Mouse (Mus musculus) intestine, postnatal 0 days (tissue): ENCODE results near the gene Cxcl3. TPM values are rescaled to one million over a fixed set of nuclear protein-coding genes. Genes with fewer than 3 reads are reported as not detected.
A peak's percentile ranks its signal among the peaks of the same experiment; 100 is the strongest.

Source experiments
- ATAC-seq: fragments of 200-750 bp; cut with Nextera tagmentation; 2 replicates; pipeline ENCODE4 v1.8.0; 2017; ENCODE audit warnings: mild to moderate bottlenecking, moderate TSS enrichment, moderate library complexity
- H3K27ac ChIP-seq: fragments of 300-500 bp; sonication (generic); 2 replicates; pipeline ENCODE4 v1.5.1; 2014; ENCODE audit warnings: mild to moderate bottlenecking, low read depth, low read length, moderate library complexity
- H3K27me3 ChIP-seq: fragments of 300-500 bp; sonication (generic); replicated peaks from 2 replicates; pipeline ENCODE4 v1.6.1; 2014; ENCODE audit warnings: low read length, mixed read lengths; ENCODE audit not compliant: control insufficient read depth, insufficient read depth
- H3K36me3 ChIP-seq: fragments of 300-500 bp; sonication (generic); 2 replicates; pipeline ENCODE4 v1.6.1; 2014; ENCODE audit warnings: mild to moderate bottlenecking, moderate library complexity; ENCODE audit not compliant: control insufficient read depth, insufficient read depth
- H3K4me1 ChIP-seq: fragments of 300-500 bp; sonication (generic); replicated peaks from 2 replicates; pipeline ENCODE4 v1.6.1; 2014; ENCODE audit warnings: antibody characterized with exemption, low read length, mixed read lengths; ENCODE audit not compliant: control insufficient read depth, insufficient read depth
- H3K4me2 ChIP-seq: fragments of 300-500 bp; sonication (generic); replicated peaks from 2 replicates; pipeline ENCODE4 v1.6.1; 2014; ENCODE audit warnings: low read depth, mild to moderate bottlenecking, moderate library complexity
- H3K4me3 ChIP-seq: fragments of 300-500 bp; sonication (generic); 2 replicates; pipeline ENCODE4 v1.5.1; 2014; ENCODE audit warnings: low read depth, low read length
- H3K9ac ChIP-seq: fragments of 300-500 bp; sonication (generic); 2 replicates; pipeline ENCODE4 v1.6.1; 2014; ENCODE audit warnings: mild to moderate bottlenecking, low read depth, low read length
- H3K9me3 ChIP-seq: fragments of 300-500 bp; sonication (generic); 2 replicates; pipeline ENCODE4 v1.6.1; 2016; ENCODE audit warnings: mixed run types; ENCODE audit not compliant: control insufficient read depth
- CTCF ChIP-seq: sonication (generic); IDR thresholded peaks from 2 replicates; pipeline ENCODE4 v1.5.1; 2016; ENCODE audit warnings: low read depth, mild to moderate bottlenecking, control low read depth, antibody characterized with exemption, moderate library complexity
- WGBS: fragments of 180-500 bp; shearing (Covaris S2); extraction: QIAGEN DNeasy Blood & Tissue Kit; methylation state at CpG from one replicate; pipeline ENCODE4 v1.1.7; 2014; 5-methylcytosine and 5-hydroxymethylcytosine counted together
- polyA plus RNA-seq: library from polyadenylated mRNA; unstranded; fragments of >200 nt; fragmentation: Nextera tagmentation; extraction: Ambion mirVana; gene quantifications from 2 replicates; pipeline ENCODE4 v1.2.1, GENCODE M21; 2015

Gene Cxcl3
- not detected in 2 replicates for polyA plus RNA-seq

DNA sequence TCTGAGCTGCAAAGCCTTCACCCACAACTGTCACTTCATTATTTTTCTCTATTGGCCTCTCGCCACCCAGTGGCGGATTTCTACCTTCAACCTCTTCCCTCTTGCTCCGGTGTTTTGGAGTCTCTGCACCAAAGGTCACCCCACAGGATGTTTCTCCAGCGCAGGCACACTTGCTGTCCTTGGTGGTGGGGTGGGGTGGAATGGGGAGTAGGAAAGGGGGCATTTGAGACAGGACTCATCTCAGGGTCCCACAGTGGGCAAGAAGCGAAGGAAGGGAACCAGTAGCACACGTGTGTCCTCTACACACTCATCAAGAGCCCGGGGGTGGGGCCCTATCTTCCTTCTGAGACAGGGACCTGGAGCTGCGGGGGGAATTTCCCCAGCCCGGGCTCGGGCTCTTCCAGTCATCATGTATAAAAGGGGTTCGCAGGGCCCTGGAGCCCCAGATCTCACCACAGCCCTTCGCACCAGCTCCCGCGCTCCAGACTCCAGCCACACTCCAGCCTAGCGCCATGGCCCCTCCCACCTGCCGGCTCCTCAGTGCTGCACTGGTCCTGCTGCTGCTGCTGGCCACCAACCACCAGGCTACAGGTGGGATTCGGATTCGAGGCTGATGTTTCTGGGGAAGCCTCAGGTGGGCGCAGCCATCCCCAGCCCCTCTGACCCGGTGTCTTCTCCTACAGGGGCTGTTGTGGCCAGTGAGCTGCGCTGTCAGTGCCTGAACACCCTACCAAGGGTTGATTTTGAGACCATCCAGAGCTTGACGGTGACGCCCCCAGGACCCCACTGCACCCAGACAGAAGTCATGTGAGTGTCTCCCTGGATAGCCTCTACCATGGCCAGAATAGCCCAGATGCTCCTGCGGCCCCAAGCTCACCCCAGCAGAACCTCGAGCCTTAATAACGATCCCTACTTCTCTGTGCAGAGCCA, at the start of gene Cxcl3:
TSS of gene Cxcl3 (plus strand) at position 445 of the 930 bp plus-strand sequence.
- H3K36me3 ChIP-seq, result no peaks in the 10 kb centered on the region
- H3K4me1 ChIP-seq, result no peaks in the 10 kb centered on the region; the same call in 1 of the 2 replicates
- H3K27me3 ChIP-seq, result no peaks in the 10 kb centered on the region
- WGBS, result 18% methylated on average over 25 of the region's 26 CpGs
- peak within 1 kb of the TSS; percentile 24 for H3K4me3 ChIP-seq
- no peaks in the 10 kb centered on the region for H3K9me3 ChIP-seq
- H3K4me2 ChIP-seq, result peak within 1 kb of the TSS; percentile 65
- ATAC-seq, result peak; percentile 51
- peak; percentile 73 for TF ChIP-seq CTCF
- no peak within 1 kb of the TSS for H3K9ac ChIP-seq
- H3K27ac ChIP-seq, result no peak within 1 kb of the TSS

DNA sequence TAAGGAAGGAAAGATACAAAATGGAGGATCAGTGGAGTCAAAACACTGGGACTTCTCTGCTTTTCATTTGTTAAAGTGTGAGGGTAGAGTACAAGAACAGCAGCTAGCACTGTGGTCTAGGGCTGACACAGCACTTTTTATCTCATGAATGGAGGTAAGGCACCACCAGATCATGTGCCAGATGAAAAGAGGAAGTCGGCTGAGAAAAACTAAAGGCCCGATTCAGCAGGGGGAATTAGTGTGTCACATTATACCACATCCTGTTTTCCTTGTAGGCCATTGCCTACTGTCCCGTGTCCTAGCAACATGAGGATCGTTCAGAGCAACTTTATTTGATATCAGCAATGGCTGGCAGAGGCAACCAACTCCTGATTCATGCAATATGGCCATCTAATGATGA, 43.9 kb upstream of the Cxcl3 start:
- Histone ChIP-seq H3K36me3 (no peaks in the 10 kb centered on the region), H3K9ac (no peak overlapping the region), H3K4me2 (no peak overlapping the region), H3K4me1 (no peaks in the 10 kb centered on the region), H3K27ac (no peak overlapping the region), H3K4me3 (no peak overlapping the region), H3K9me3 (no peaks in the 10 kb centered on the region), H3K27me3 (no peaks in the 10 kb centered on the region)
- 56% methylated on average over 4 of the region's 4 CpGs for WGBS
- TF ChIP-seq CTCF, result no peak
- no peak for ATAC-seq

DNA sequence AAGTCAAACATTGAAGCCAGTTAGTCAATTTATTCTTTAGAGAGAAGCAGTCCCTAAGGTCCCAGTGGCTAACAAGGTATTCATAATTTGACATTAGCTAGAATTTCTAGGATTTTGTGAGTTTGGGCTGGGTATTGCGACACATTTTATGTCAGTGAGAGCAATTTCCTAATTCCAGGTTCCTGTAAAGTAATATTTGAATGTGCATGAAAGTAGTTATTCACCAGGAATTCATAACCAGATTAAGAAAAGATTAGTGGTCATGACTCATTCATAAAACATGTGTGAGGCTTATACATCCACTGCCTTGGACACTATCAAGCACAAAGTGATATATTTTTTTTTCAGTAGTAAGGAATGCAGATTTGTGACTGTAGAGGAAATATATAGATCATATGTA, 32.0 kb upstream of the Cxcl3 start:
- peaks cover 4% of the 10 kb centered on the region for H3K4me1 ChIP-seq
- no peak overlapping the region for H3K9ac ChIP-seq
- no peaks in the 10 kb centered on the region for H3K36me3 ChIP-seq
- H3K9me3 ChIP-seq, result no peaks in the 10 kb centered on the region
- H3K27ac ChIP-seq, result no peak overlapping the region
- TF ChIP-seq CTCF, result no peak
- H3K27me3 ChIP-seq, result peaks cover 2% of the 10 kb centered on the region; the same call in 1 of the 2 replicates
- WGBS, result 94% methylated on average over 1 of the region's 1 CpGs
- H3K4me2 ChIP-seq, result no peak overlapping the region
- no peak overlapping the region for H3K4me3 ChIP-seq
- ATAC-seq, result no peak

DNA sequence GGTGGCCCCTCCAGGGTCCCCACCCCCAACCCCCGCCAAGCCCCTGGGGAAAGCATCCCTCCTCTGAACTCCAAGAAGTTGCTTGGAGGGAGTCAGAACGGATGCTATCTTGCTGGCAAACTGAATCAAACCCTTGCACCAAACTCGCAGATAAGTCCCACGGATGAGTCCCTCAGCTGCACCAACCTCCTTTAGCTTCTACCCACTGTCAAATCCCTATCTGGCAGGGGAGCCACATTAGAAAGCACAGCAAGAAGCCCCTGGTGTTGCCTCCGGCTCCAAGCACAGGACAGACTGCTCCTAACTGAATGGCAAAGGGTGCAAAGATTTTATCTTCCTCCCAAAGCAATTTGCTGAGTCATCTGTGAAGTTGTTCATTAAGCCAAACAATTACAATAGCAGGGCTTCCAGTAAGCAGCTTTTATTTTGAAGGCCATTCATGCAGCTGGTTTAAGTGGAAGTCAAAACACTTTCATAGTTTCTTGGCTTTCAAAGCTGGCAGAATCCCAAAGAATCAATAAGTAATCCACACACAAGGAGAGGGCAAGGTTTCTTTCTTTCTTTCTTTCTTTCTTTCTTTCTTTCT, 27.8 kb upstream of the Cxcl3 start:
- no peak overlapping the region for H3K27ac ChIP-seq
- no peak for ATAC-seq
- peaks cover 4% of the 10 kb centered on the region for H3K4me1 ChIP-seq
- WGBS, result 48% methylated on average over 5 of the region's 5 CpGs
- no peak overlapping the region for H3K9ac ChIP-seq
- no peaks in the 10 kb centered on the region for H3K36me3 ChIP-seq
- 0 out of 2 replicates have a peak overlapping the region, but pooled peaks have one; percentile 2 for H3K4me2 ChIP-seq
- H3K27me3 ChIP-seq, result peaks cover 9% of the 10 kb centered on the region; the same call in 1 of the 2 replicates
- H3K9me3 ChIP-seq, result no peaks in the 10 kb centered on the region
- H3K4me3 ChIP-seq, result no peak overlapping the region
- TF ChIP-seq CTCF, result no peak

DNA sequence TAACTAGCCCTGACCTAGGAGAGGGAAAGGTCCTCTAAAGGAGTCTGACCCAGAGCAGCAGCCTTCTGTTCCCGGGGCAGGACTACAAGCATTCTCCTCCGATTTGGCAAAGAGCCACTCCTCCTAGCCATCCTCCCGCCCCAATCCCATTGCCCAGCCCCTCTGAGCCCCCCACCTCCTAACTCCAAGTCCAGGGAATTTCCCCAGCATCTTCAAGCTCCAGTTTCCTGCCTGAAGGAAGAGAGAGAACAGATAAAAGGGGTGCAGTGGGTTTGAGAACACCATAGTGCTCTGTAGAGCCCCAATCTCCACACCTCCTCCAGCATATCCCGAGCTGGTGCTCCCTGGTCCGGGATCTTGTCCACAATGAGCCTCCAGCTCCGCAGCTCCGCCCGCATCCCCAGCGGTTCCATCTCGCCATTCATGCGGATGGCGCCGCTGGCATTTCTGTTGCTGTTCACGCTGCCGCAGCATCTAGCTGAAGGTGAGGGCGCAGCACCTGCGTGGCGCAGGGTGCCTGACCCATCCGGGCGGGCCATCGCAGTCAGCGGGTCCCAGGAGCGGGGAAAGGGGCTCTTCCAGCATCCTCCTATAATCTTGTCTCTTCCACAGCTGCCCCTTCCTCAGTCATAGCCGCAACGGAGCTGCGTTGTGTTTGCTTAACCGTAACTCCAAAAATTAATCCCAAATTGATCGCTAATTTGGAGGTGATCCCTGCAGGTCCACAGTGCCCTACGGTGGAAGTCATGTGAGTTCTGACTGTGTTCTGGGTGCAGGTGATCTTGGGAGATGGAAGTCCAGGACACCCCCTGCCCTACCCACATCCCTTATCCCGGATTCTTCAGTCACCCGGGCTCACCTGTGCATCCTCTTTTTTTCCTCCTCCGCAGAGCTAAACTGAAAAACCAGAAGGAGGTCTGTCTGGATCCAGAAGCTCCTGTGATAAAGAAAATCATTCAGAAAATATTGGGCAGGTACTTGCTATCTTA, 26.5 kb upstream of the Cxcl3 start, which contains the start of gene Cxcl5:
TSS of gene Cxcl5 (plus strand) at position 284 of the 989 bp plus-strand sequence.
- Histone ChIP-seq H3K27me3 (peaks cover 9% of the 10 kb centered on the region; the same call in 1 of the 2 replicates), H3K36me3 (no peaks in the 10 kb centered on the region), H3K4me2 (peak within 1 kb of the TSS; percentile 74), H3K27ac (0 out of 2 replicates have a peak within 1 kb of the TSS, but pooled peaks have one; percentile 28), H3K9ac (no peak within 1 kb of the TSS), H3K4me3 (peak within 1 kb of the TSS; percentile 32), H3K9me3 (no peaks in the 10 kb centered on the region), H3K4me1 (peaks cover 4% of the 10 kb centered on the region)
- WGBS, result 5% methylated on average over 32 of the region's 32 CpGs
- TF ChIP-seq CTCF, result no peak
- ATAC-seq, result peak; percentile 19; the same call in 1 of the 2 replicates
